Mouse (Mus musculus): ENCODE results near the gene Tapbp. TPM values are rescaled to one million over a fixed set of nuclear protein-coding genes. Genes with fewer than 3 reads are reported as not detected.
"Not testable (repeated sequence)": the region's sequence is repeated elsewhere in the genome, so short reads cannot be mapped to it uniquely, and the experiment has no call there.

Gene Tapbp
- polyA plus RNA-seq, 1 experiment from 2014 or later, result 27.6 TPM

GRCm38 (mm10) chr17:33951021-33951946 is 35.6 kb downstream of the Tapbp start, which contains the start of gene B3galt4:
TSS of gene B3galt4 (minus strand) at chr17:33951488.
- WGBS (ENCODE audit: insufficient replicate concordance), result under 1% methylated on average over 45 of the region's 45 CpGs
- Histone ChIP-seq H3K27me3 (no peaks in the 10 kb centered on the region), H3K9ac (peak within 1 kb of the TSS; percentile 97), H3K4me3 (replicated peaks) (peak within 1 kb of the TSS; percentile 97), H3K4me1 (replicated peaks) (peaks cover 73% of the 10 kb centered on the region), H3K4me2 (peak within 1 kb of the TSS; percentile 96), H3K36me3 (peaks cover 69% of the 10 kb centered on the region), H3K9me3 (replicated peaks) (no peaks in the 10 kb centered on the region), H3K27ac (peak within 1 kb of the TSS; percentile 92)
- peak; percentile 78 for DNase-seq
- peak; percentile 77 for ATAC-seq (ENCODE audit: low read depth)

- Histone ChIP-seq H3K4me2 (peak overlapping the region; percentile 96), H3K4me3 (replicated peaks) (peak overlapping the region; percentile 97), H3K27ac (peak overlapping the region; percentile 92), H3K36me3 (peaks cover 63% of the 10 kb centered on the region), H3K9ac (peak overlapping the region; percentile 97), H3K4me1 (replicated peaks) (peaks cover 78% of the 10 kb centered on the region)
- not testable (repeated sequence) for DNase-seq; H3K27me3 ChIP-seq; ATAC-seq (ENCODE audit: low read depth); H3K9me3 ChIP-seq (replicated peaks)
- WGBS (ENCODE audit: insufficient replicate concordance), result 54% methylated on average over 13 of the region's 13 CpGs
Measured at GRCm38 (mm10) chr17:33952015-33952414, 36.3 kb downstream of the Tapbp start.

DNA sequence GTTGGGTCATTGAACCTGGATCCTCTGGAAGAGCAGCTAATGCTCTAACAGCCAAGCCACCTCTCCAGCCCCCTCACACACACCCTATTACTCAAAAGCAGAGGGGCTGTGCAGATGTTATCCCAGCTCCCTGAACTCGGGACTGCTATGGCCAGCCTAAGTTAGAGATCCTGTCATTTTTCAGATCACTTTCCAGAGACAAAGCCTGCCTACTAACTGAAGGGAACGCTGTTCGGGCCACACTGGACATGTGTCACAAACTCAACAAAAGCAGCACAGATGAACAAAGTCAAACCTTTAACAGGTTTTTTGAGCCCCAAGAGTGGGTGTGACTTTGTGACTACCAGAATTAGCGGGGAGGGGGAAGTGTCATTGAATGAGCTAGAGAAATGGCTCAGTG is 37.2 kb downstream of the Tapbp start:
- 60% methylated on average over 4 of the region's 4 CpGs for WGBS (ENCODE audit: insufficient replicate concordance)
- no peak for DNase-seq

DNA sequence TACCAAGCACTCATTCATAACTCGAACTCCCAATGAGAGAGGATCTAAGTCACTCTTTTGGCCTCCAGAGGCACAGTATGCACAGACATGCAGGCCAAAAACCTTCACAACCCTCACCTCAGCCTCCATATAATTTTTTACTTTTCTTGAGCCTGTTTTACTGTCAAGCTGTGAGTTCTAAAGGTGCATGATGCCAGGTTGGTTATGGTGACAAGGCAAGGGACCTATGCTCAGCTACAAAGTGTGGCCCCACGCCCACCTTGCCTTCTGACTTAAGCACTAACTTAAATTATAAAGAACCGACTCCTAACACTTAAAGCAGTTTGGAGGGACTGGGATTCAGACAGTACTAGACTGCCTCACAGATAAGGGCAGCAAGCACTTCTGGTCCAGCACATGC is 37.6 kb downstream of the Tapbp start:
- H3K9ac ChIP-seq, result peak overlapping the region; percentile 97
- H3K4me1 ChIP-seq (replicated peaks), result peaks cover 82% of the 10 kb centered on the region
- H3K27ac ChIP-seq, result peak overlapping the region; percentile 92
- H3K9me3 ChIP-seq (replicated peaks), result no peaks in the 10 kb centered on the region
- H3K36me3 ChIP-seq, result peaks cover 63% of the 10 kb centered on the region
- 53% methylated on average over 3 of the region's 3 CpGs for WGBS (ENCODE audit: insufficient replicate concordance)
- DNase-seq, result no peak
- H3K4me2 ChIP-seq, result peak overlapping the region; percentile 96
- no peak for ATAC-seq (ENCODE audit: low read depth)
- peak overlapping the region; percentile 97 for H3K4me3 ChIP-seq (replicated peaks)
- no peaks in the 10 kb centered on the region for H3K27me3 ChIP-seq

More for the DNA sequence above, 37.2 kb downstream of the Tapbp start:
- Histone ChIP-seq H3K9me3 (replicated peaks) (no peaks in the 10 kb centered on the region), H3K27ac (peak overlapping the region; percentile 92), H3K4me2 (peak overlapping the region; percentile 96), H3K27me3 (no peaks in the 10 kb centered on the region), H3K9ac (peak overlapping the region; percentile 97), H3K36me3 (peaks cover 63% of the 10 kb centered on the region), H3K4me3 (replicated peaks) (peak overlapping the region; percentile 97), H3K4me1 (replicated peaks) (peaks cover 85% of the 10 kb centered on the region)
- no peak for ATAC-seq (ENCODE audit: low read depth)

DNA sequence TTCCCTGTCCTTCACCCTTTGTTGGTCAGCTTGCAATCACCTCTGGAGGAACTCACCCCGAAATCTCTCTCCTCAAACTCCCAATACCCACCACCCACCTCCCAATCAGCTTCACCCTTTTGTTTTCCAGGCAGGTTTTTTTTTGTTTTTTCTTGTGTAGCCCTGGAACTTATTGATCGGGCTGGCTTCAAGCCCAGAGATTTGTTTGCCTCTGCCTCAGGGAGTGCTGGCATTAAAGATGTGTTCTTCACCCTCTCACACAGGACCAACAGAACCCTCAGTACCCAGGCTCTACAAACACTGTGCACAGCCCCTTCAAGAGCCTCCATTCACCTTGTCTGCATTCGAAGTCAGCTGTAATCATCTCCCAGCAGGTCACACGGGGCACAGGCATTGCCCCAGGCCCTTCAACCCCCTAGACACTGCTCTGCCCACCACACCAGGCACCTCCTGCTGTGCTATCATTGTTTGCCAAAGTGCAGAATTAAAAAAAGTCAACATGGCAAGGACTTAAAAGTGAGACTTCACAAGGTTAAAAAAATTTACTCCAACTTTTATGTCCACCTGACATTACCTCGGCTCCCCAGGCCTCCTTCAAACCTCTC is 38.4 kb downstream of the Tapbp start:
- Histone ChIP-seq H3K4me3 (replicated peaks) (peak overlapping the region; percentile 97), H3K27ac (peak overlapping the region; percentile 92), H3K36me3 (peaks cover 63% of the 10 kb centered on the region), H3K9me3 (replicated peaks) (no peaks in the 10 kb centered on the region), H3K4me1 (replicated peaks) (peaks cover 74% of the 10 kb centered on the region), H3K27me3 (no peaks in the 10 kb centered on the region), H3K4me2 (peak overlapping the region; percentile 96), H3K9ac (peak overlapping the region; percentile 97)
- WGBS (ENCODE audit: insufficient replicate concordance), result 16% methylated on average over 5 of the region's 5 CpGs
- ATAC-seq (ENCODE audit: low read depth) (no peak), DNase-seq (no peak)

DNA sequence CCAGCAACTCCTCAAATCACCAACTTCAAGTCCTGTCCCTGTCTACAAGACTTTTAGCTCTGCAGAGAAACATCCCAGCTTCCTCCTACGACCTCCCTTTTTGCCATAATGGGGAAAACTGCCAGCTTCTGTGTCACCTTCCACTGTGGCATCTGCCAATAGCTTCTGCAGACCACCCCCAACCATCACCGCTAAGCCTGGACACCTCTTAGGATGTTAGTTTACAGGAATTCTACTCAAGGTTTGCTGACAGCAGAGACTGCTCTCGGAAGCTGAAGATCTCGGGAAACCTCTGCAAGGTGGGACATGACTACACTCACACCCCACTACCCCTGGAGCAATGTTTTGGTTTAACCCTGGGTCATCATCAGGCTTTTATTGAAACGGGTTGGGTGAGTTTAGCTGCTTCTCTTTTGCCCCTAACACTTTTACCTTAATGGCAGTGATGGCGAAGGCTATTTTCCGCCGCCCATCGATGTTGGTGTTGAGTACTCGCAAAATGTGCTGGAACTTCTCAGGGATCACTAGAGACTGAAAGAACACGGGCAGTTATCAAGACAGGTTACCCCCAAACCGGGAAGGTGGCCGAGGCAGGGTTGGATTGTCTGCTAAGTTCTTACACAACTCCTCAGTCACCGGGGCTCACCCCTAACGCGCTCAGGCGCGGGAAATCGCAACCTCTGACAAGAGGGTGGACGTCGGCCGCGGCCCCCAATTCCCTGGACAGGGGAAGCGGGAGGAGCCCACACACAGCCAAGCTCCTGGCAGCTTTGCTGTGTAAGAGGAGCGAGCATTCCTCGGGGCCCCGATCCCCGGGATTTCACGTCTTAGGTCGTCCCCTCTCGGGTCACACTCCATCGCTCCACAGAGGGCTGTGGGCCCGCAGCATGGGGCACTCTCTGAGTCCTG is 39.2 kb downstream of the Tapbp start:
- DNase-seq, result no peak
- peaks cover 68% of the 10 kb centered on the region for H3K4me1 ChIP-seq (replicated peaks)
- H3K4me2 ChIP-seq, result peak overlapping the region; percentile 96
- peak overlapping the region; percentile 97 for H3K4me3 ChIP-seq (replicated peaks)
- H3K36me3 ChIP-seq, result peaks cover 63% of the 10 kb centered on the region
- no peak for ATAC-seq (ENCODE audit: low read depth)
- H3K9ac ChIP-seq, result peak overlapping the region; percentile 97
- under 1% methylated on average over 33 of the region's 33 CpGs for WGBS (ENCODE audit: insufficient replicate concordance)
- peak overlapping the region; percentile 92 for H3K27ac ChIP-seq
- no peaks in the 10 kb centered on the region for H3K27me3 ChIP-seq
- H3K9me3 ChIP-seq (replicated peaks), result no peaks in the 10 kb centered on the region

- Histone ChIP-seq H3K36me3 (peaks cover 63% of the 10 kb centered on the region), H3K9ac (peak within 1 kb of the TSS; percentile 97), H3K4me1 (replicated peaks) (peaks cover 60% of the 10 kb centered on the region), H3K27ac (peak within 1 kb of the TSS; percentile 92), H3K4me2 (peak within 1 kb of the TSS; percentile 96), H3K4me3 (replicated peaks) (peak within 1 kb of the TSS; percentile 97), H3K9me3 (replicated peaks) (no peaks in the 10 kb centered on the region), H3K27me3 (no peaks in the 10 kb centered on the region)
- ATAC-seq (ENCODE audit: low read depth), result peak; percentile 80
- DNase-seq, result peak; percentile 95
- under 1% methylated on average over 50 of the region's 50 CpGs for WGBS (ENCODE audit: insufficient replicate concordance)
Measured at GRCm38 (mm10) chr17:33955555-33956214, 40.0 kb downstream of the Tapbp start, which contains the start of the genes Vps52 and Rps18. TSS of gene Vps52 (plus strand) at chr17:33955812. TSS of gene Rps18 (minus strand) at chr17:33956001.

DNA sequence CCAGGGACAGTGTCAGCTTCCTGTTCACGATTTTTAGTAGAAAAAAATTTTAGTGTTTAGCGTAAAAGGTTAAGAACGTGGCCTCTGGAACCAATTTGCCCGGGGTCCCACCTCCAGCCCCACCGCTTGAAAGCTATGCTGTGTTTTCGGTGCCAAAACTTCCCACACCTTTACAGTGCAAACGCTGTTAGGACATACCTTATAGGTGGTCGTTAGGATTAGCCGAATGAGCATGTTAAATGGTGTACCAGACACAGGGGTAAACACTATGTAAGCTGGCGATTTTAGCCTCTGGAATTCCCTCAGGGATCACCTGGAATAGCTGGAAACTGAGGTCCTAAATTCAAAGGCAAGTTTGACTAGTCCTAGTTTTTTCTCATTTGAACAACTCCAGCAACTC is 40.6 kb downstream of the Tapbp start:
- Histone ChIP-seq H3K9ac (peak overlapping the region; percentile 90), H3K4me3 (replicated peaks) (peak overlapping the region; percentile 97), H3K9me3 (replicated peaks) (no peaks in the 10 kb centered on the region), H3K36me3 (peaks cover 69% of the 10 kb centered on the region), H3K27me3 (no peaks in the 10 kb centered on the region), H3K4me1 (replicated peaks) (peaks cover 53% of the 10 kb centered on the region), H3K27ac (peak overlapping the region; percentile 92), H3K4me2 (peak overlapping the region; percentile 86)
- ATAC-seq (ENCODE audit: low read depth) (no peak), DNase-seq (no peak)
- WGBS (ENCODE audit: insufficient replicate concordance), result 3% methylated on average over 10 of the region's 10 CpGs

DNA sequence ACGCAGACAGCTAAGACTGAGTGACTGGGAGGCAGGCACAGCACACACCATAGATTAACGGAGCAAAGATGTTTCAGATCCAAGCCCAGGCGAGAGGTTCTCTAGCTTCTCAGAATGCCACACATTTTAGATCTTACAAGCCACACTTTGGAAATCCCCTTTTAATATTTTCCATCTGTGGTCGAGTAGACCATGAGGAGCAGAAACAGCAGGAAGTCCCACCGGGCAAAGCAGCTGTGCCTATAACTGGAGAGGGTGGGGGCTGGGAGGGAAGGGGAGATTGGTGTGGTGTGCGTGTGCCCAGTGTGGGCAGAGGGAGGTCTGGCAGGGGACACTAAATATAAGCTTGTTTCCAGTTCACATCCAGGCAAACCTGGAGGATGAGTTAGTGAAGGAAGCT is 41.8 kb downstream of the Tapbp start:
- Histone ChIP-seq H3K36me3 (peaks cover 71% of the 10 kb centered on the region), H3K4me2 (peak overlapping the region; percentile 86), H3K27ac (no peak overlapping the region), H3K27me3 (no peaks in the 10 kb centered on the region), H3K9me3 (replicated peaks) (no peaks in the 10 kb centered on the region), H3K4me1 (replicated peaks) (peaks cover 42% of the 10 kb centered on the region), H3K4me3 (replicated peaks) (0 out of 2 replicates have a peak overlapping the region, but pooled peaks have one; percentile 2), H3K9ac (no peak overlapping the region)
- ATAC-seq (ENCODE audit: low read depth) (no peak), DNase-seq (no peak)
- 77% methylated on average over 6 of the region's 6 CpGs for WGBS (ENCODE audit: insufficient replicate concordance)

DNA sequence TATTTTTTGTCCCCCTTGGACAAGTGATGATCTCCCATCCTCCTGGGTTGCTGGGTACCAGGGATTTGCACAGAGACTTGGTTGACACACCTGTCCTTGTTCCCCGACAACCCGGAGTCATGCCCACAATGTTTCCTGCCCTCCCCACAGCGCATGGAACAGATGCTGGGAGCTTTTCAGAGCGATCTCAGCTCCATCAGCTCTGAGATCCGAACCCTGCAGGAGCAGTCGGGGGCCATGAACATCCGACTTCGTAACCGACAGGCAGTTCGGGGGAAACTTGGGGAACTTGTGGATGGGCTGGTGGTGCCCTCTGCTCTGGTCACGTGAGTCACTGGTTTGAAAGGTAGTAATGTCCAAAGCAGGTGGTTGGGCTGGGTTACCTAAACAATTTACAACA is 42.8 kb downstream of the Tapbp start:
- Histone ChIP-seq H3K4me1 (replicated peaks) (peaks cover 32% of the 10 kb centered on the region), H3K4me2 (no peak overlapping the region), H3K36me3 (peaks cover 71% of the 10 kb centered on the region), H3K4me3 (replicated peaks) (no peak overlapping the region), H3K9ac (no peak overlapping the region), H3K27me3 (no peaks in the 10 kb centered on the region), H3K27ac (no peak overlapping the region), H3K9me3 (replicated peaks) (no peaks in the 10 kb centered on the region)
- 93% methylated on average over 11 of the region's 11 CpGs for WGBS (ENCODE audit: insufficient replicate concordance)
- no peak for ATAC-seq (ENCODE audit: low read depth)
- no peak for DNase-seq
